Mouse (Mus musculus) B cell, adult 67 days (primary cell): ENCODE data around the gene Chst13. TPM values are rescaled to one million over a fixed set of nuclear protein-coding genes. Genes with fewer than 3 reads are reported as not detected.

ENCODE experiments used
- total RNA-seq, 2 experiments: library from RNA; stranded (reverse); gene quantifications; 4 replicates each; pipeline ENCODE4 v1.2.4; 2023

Chst13 gene
- not detected for total RNA-seq

GRCm38 (mm10) chr6:90324991-90325390, at the start of gene Chst13:
Chst13 (minus strand) TSS chr6:90325185.

GRCm38 (mm10) chr6:90368976-90369724, 44.2 kb upstream of the Chst13 start, which contains the start of gene Zxdc:
Zxdc (plus strand) TSS chr6:90369492.

DNA sequence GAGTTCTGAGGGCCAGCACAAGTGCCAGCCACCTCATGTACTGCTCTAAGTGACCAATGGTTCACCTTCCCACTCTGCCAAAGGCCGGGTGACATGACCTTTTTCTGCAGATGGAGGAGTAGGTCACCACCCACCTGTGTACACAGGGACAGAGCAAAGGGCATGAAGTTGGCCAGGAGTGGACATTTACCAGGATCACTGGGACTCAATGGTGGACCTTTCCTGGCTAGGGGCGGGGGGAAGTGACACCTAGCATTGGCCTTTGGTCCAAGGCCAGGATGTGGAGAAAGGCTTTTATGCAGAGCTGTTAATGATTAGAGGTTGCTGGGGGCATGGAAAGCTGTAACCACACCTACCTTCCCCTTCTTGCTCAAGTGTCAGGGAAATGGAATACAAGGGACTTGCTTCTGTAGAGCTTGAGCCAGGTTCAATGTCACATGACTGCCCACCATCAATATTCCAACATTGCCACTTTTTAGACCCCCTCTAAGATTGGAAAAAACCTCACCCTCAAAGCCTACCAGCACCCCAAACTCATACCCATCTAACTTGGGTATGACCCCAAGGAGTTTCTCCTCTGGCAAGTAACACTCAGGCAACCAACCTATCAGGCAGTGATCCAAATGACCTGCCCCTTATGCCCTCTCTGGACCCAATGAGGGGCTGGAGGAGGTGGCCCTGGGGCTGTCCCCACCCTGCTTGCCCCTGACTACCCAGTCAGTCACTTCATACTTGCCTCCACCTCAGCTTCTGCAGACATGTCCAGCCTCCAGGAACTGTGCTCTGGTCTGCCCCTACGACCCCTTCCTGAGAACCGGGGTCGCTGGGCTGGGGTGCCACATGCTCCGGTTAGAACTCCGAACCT, 7.8 kb upstream of the Chst13 start, which contains the start of gene Uroc1:
Gene Uroc1, plus strand, starts transcription at position 724 of the 865 bp plus-strand sequence.

DNA sequence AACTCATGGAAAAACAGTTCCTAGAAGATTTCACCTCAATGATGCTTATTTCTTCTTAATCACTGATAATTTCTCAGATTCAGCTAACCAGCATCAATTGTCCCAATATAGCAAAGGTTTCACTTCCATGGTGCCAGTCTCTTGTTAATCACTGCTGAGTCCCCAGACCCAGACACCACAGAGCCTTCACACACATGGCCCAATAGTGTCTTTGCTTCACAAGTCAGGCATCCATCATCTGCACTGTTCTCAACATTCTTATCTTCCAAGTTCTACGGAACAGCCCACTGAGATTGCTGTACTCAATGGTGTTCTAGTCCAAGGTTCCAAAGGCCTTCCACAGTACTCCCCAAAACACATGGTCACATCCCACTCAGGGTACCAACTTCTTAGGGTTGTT, 24.1 kb downstream of the Chst13 start, which contains the start of gene BC048671:
Gene BC048671, plus strand, starts transcription at position 301 of the 400 bp plus-strand sequence.

Other genes with a start within 250 kb of the Chst13 start
- not detected for gene Vmn1r49, start 246.7 kb downstream of the Chst13 start, total RNA-seq
- gene Vmn1r50, start 223.8 kb downstream of the Chst13 start, total RNA-seq, result not detected
- gene Vmn1r51, start 202.6 kb downstream of the Chst13 start, total RNA-seq, result not detected
- gene Vmn1r52, start 150.4 kb downstream of the Chst13 start, total RNA-seq, result not detected
- not detected for gene V1ra8, start 122.4 kb downstream of the Chst13 start, total RNA-seq
- not detected for gene Vmn1r53, start 100.7 kb downstream of the Chst13 start, total RNA-seq
- gene Vmn1r54, start 78.9 kb downstream of the Chst13 start, total RNA-seq, result not detected
- gene BC048671, start 24.0 kb downstream of the Chst13 start, total RNA-seq, result not detected
- gene Uroc1, start 8.1 kb upstream of the Chst13 start, total RNA-seq, result not detected
- 10 to 100 TPM; 30.2 to 32.8 TPM for gene Zxdc, start 44.3 kb upstream of the Chst13 start, total RNA-seq
- not detected for gene Cfap100, start 103.6 kb upstream of the Chst13 start, total RNA-seq
- gene Klf15, start 137.4 kb upstream of the Chst13 start, total RNA-seq, result not detected
- gene Aldh1l1, start 161.2 kb upstream of the Chst13 start, total RNA-seq, result not detected